Mouse (Mus musculus) urinary bladder, adult 2 months (tissue): ENCODE results near the gene Fyco1. TPM values are rescaled to one million over a fixed set of nuclear protein-coding genes. Genes with fewer than 3 reads are reported as not detected.

Source experiments
- DNase-seq: peaks from one replicate; pipeline ENCODE4 v3.0.0; 2022; ENCODE audit warnings: low spot score
- polyA plus RNA-seq: library from polyadenylated mRNA; depleted of rRNA; stranded (reverse); fragments of >200 nt; gene quantifications from 2 replicates; pipeline ENCODE4 v1.2.3, GENCODE M21; 2012; rRNA removed

The Fyco1 gene
- polyA plus RNA-seq, 1 experiment: 12.8 TPM

GRCm38 (mm10) chr9:123740799-123741198 is 110.9 kb downstream of the Fyco1 start:
- DNase-seq: no peak

Other genes starting within 250 kb of the Fyco1 start
- 0.03 TPM in 1 of 2 replicates, not detected in the other for gene Slc6a20b, start 219.3 kb downstream of the Fyco1 start, polyA plus RNA-seq
- 0.12 and 0.14 TPM in 2 replicates for gene Ccr9, start 173.5 kb downstream of the Fyco1 start, polyA plus RNA-seq
- 0.13 and 0.15 TPM in 2 replicates for gene Slc6a20a, start 173.0 kb downstream of the Fyco1 start, polyA plus RNA-seq
- gene Lztfl1, start 134.2 kb downstream of the Fyco1 start, polyA plus RNA-seq: 19.8 and 23.1 TPM in 2 replicates
- 1.4 and 1.5 TPM in 2 replicates for gene Cxcr6, start 45.4 kb downstream of the Fyco1 start, polyA plus RNA-seq
- gene Xcr1, start 10.1 kb upstream of the Fyco1 start, polyA plus RNA-seq: 0.60 and 0.80 TPM in 2 replicates
- gene Ccr1, start 116.8 kb upstream of the Fyco1 start, polyA plus RNA-seq: 3.0 and 3.8 TPM in 2 replicates
- 0.17 and 0.37 TPM in 2 replicates for gene Ccr1l1, start 126.5 kb upstream of the Fyco1 start, polyA plus RNA-seq
- gene Ccr3, start 170.1 kb upstream of the Fyco1 start, polyA plus RNA-seq: 0.32 and 0.38 TPM in 2 replicates